Mouse (Mus musculus) ZHBTc4 (cell line): ENCODE data around the gene Rnd1.

ENCODE experiments used
- DNase-seq: peaks from one replicate; pipeline ENCODE4 v3.0.0-alpha.2; 2011; ENCODE audit warnings: low read depth, low spot score

Rnd1 gene

DNA sequence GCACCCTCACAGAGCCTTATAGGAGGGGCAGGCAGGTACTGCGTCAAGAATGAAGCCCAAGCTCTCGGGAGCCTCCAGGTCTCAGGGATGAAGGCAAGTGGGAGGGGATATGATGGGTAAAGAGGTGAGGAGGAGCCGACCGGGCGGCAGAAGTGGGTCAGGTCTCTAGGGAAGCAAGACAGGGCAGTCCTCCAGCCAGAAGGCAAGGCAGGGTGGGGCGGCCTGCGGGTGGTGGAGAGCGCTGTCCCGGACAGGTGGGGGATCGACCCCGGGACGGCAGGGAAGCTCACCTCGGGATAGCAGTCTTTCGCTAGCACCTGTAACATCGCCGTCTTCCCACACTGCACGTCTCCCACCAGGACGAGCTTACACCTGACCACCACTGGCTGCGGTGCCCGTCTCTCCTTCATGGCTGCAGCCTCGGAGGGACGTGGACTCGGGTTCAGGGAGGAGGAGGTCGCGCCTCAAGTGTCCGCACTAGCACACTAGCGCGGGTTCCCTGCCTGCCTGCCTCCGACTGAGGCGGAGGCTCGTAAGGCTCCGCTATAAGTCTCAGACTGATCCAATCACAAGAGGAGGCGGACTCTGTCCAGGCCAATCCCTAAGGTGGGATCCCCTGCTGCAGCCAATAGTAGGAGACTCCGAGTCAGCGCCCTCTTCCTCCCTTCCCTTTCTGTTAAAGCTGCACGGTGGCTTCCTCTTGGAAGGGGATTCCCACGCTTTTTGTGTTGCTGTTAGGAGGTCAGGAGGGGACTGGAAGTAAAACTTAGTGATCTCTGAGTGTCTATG is at the start of gene Rnd1:
Gene Rnd1 (minus strand): TSS at position 522 of the 789 bp plus-strand sequence.
- DNase-seq = peak; percentile 96

- no peak for DNase-seq
These were observed 49.5 kb upstream of the Rnd1 start for GRCm38 (mm10) chr15:98726746-98727145.

- no peak for DNase-seq
These were observed 48.8 kb upstream of the Rnd1 start for GRCm38 (mm10) chr15:98726079-98726478.

DNA sequence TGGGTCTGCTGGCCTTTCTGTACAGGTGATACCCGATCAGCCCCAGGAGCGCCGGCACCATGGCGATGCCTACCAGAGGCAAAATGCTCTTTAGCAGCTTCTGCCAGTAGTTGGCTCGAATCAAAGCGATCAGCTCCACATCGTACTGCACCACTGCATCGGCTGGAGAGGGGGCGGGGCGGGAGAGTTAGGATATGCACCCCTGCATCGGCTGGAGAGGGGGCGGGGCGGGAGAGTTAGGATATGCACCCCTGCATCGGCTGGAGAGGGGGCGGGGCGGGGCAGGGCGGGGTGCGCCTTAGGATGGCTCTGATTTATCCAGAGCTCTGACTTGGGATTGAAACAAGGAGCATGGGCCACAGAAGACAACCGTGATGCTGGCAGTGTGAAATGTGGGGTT is 47.2 kb upstream of the Rnd1 start:
- peak; percentile 50 for DNase-seq

DNA sequence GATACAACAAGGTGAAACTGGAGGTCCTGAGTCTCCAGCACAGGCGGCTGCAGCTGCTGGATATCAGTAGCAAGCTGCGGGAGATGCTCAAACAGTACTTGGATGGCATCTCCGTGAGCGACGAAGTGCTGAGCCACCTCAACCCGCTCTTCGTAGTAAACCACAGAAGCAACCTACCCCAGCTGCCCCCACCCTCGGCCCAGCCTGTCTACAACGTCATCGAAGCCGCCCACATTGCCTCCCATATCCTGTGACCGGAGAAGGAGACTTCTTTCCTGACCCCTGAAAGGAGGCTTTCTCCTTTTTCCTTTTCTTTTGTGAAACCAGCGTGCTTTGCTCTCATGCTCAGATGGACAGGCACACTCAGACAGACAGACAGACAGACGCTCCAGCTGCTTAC is 45.6 kb upstream of the Rnd1 start:
- peak; percentile 44 for DNase-seq

DNA sequence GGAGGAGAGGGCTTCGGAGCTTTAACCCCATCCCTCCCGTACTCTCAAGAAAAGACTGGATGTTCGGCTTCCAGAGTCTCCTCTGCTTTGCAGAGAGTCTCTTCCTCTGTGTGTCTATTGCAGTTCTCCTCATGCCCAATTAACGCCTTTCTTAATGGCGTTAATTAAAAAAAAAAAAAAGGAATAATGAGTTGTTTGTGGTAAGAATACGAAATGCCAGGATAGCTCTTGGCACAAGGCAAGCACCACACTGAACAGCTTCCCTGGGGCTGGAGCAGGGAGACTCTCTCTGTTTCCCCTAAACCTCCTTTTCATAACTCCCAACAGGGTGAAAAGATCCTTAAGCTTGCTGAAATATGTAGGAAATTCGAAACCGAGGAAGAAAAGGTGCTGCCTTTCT is 44.9 kb upstream of the Rnd1 start:
- no peak for DNase-seq

DNA sequence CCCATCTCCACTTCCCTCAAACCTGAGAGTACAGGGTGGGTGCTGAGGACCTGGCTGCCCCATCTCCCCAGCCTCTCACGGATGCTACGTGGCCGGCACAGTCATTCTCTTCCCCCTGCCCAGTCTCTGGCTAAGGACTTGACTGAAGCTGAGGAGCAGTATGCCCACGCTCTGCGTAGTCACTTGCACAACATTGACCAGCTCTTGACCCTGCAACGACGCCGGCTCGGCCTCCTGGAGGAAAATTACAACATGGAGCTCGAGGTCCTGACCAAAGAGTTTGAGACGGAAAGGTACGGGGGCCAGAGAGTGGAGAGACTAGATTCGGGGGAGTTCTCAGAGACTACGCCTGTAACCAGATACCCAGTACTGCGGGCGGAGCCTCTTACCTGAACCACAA is 40.0 kb upstream of the Rnd1 start:
- no peak for DNase-seq

GRCm38 (mm10) chr15:98714230-98714652 is 37.0 kb upstream of the Rnd1 start:
- DNase-seq = no peak

- DNase-seq = peak; percentile 84
These were observed 33.2 kb upstream of the Rnd1 start for GRCm38 (mm10) chr15:98710442-98710841.

- DNase-seq = peak; percentile 96
These were observed 30.6 kb upstream of the Rnd1 start, which contains the start of gene Ccdc65 for GRCm38 (mm10) chr15:98707766-98708372. Gene Ccdc65 (plus strand): TSS chr15:98708207.

DNA sequence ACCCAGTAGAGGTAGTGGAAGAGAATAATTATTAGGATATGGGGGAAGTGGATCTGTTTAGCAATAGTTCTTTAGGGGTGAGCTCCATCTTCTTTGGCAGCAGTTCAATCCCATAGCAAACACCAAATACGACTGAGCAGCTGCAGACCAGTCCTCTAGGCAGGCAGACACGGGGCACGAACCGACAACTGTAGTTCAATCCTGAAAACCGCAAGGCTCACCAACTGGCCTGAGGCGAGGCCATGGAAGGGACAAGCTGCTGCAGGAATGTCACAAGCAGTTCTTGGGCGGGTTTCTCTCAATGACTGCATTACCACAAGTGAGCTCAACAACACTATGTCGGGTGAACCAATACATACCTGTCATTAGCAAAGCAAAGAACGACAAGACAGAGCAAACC is 27.1 kb upstream of the Rnd1 start:
- DNase-seq = no peak

GRCm38 (mm10) chr15:98699190-98700105 is 22.2 kb upstream of the Rnd1 start:
- DNase-seq = peak; percentile 93

DNA sequence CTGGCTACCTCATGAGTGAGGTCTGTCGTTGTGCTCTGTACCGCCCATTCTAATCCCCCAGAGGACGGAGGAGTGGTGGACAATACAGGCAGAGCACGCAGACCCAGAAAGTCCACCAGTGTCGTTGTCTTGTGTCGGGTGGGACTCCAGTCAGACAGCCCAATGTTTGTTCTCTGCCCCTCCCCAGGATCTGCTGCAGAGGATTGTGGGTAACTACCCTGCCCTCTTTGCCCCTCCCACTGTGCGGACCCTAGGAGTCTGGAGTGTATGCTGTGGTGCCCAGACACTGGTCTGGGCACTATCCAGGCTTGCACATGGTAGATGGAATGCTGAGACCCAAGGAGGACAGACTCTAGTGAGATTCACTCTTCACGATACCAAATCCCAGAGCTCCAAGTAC is 19.0 kb upstream of the Rnd1 start:
- DNase-seq = peak; percentile 63

GRCm38 (mm10) chr15:98695726-98696125 is 18.5 kb upstream of the Rnd1 start:
- DNase-seq = no peak

DNA sequence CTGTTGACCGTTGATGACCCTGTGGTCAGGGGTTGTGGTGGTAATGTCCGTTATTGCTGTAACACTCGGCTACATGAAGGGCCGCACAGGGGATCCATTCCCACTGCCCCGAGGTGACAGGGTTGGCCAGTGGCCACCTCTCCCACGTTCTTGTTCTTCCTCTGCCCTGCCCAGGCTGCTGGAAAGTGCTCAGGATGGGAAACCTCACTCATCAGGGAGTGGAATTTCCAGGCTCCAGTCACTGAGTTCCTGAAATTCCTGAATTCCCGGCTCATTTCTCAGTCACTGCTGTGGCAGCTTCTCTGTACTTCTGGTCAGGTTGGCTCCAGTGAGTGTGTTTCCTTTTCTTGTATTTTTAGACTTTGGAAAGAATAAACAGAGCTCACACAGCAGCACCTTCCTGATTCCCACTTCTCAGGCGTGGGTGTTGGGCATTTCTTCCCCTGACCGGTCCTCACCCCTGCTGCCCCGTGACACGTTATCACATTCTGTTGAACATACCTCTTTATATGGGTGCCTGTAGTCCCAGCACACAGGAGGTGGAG is 15.0 kb upstream of the Rnd1 start:
- no peak for DNase-seq

DNA sequence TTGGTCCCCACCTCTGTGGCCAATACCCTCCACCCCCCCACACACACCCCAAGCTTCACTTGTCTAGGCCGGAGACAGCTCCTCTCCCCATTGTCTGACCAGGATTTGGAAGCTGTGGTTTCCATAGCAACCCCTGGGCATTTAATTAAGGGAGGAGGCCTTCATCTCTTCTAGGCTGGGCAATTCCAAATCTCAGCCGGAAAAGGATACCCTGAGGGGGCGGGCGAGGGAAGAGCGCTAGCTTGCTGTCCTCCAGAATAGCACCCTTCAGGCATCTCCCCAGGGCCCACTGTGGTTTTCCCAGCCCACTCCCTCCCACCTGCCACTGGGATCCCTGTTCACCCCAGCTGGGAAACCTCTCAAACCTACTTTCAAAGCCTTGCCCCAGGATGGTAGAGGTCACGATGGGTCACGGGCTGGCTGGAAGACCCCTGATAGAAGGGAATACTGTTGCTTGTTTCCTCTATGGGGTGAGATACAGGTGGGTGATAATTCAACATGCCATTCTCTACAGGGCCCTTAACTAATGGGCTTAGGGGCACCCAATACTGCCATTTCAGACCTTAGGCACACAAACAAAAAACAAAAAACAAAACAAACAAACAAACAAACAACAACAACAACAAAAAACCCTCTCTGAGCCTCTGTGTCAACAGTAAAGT is 14.4 kb upstream of the Rnd1 start:
- DNase-seq = peak; percentile 29

DNA sequence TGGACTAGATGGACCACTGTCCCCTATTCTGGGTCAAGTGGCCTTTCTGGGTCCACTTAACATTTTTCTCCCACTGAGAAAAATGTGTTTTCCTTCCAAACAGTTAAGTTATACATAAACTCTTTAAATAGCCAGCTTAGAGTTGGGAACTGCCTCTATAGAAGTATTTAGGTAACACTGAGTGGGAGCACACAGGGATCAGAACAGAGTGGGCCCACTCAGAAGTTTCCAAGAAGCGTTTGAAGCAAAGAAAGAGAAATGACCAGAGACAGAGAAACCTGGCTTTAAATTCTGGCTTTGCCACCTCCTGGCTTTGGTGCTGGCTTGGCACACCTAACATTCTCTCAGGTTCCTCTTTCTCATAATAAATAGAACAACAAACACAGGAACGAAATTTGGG is 12.4 kb upstream of the Rnd1 start:
- DNase-seq = no peak

- peak; percentile 83 for DNase-seq
These were observed 8.7 kb upstream of the Rnd1 start for GRCm38 (mm10) chr15:98685926-98686325.

DNA sequence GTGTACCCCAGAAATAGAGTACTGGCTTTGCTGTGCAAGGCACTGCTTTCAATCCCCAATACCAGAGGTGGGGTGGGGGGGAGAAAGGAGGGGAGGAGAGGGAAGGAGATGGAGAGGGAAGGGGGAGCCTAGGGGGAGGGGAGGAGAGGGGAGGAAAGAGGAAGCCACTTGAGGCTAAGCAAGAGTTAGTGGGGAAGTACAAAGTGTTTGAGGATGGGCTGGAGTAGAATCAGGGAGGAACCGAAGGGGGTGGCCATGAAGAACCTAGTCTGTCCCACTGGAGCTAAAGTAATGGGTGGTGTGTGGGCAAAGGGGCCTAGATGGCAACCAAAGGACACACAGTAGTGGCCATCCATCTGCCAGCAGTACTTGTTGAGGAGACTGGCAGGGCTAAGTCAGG is 6.5 kb upstream of the Rnd1 start:
- no peak for DNase-seq

DNA sequence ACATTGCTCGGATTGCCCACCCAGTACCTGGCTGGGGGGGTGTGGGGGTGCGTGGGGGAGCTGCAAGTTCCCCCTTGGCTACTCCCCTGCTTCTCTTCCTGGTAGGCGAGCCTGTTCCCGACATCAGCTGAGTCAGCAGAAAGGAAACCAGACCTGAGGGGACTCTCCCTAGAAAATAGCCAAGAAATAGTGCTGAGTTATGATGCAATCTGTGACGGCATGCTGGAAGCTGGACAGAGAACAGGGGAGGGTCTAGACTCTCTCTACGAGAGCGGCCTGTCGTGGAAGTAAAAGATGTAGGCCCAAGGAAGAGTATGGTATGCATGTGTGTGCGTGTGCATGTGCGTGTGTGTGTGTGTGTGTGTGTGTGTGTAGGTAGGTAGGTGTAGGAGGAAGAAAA is 5.9 kb upstream of the Rnd1 start:
- DNase-seq = no peak

DNA sequence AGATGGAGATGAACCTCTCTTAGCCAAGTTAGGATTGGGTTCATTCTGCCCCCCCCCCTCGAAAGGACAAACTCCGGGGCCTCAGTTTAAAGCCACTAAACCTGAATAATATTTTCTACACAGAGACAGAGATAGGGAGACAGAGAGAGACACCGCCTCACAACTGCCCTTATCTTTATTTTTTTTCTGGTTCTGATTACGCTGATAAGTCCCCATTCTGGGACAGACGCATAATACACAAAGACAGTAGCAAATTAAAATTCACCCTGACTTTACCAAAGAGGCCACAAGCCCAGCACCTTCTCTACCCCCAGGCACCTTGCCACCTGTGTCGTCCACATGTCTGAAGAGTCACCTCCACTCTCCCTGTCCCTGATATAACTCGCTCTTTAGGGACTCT is 4.4 kb upstream of the Rnd1 start:
- no peak for DNase-seq
